Mouse (Mus musculus) frontal cortex, postnatal 14 days (tissue): ENCODE results near the gene Il6st.
"Not testable (repeated sequence)": the region's sequence is repeated elsewhere in the genome, so short reads cannot be mapped to it uniquely, and the experiment has no call there.

ENCODE experiments used
- DNase-seq, 2 experiments: peaks; one replicate each; pipeline ENCODE4 v3.0.0; 2022; ENCODE audit warnings: low spot score in 2 of 2

Il6st gene

GRCm38 (mm10) chr13:112463868-112464625 is at the start of gene Il6st:
Il6st (plus strand) TSS chr13:112464070.
- peak; percentile 88 to 92 for DNase-seq

GRCm38 (mm10) chr13:112415896-112416295 is 48.0 kb upstream of the Il6st start:
- no peak for DNase-seq

GRCm38 (mm10) chr13:112416410-112417162 is 47.3 kb upstream of the Il6st start:
- no peak for DNase-seq

GRCm38 (mm10) chr13:112417163-112417523 is 46.7 kb upstream of the Il6st start:
- DNase-seq = no peak

- no peak for DNase-seq
Measured at GRCm38 (mm10) chr13:112417861-112418423, 45.9 kb upstream of the Il6st start.

GRCm38 (mm10) chr13:112418595-112418994 is 45.3 kb upstream of the Il6st start:
- no peak for DNase-seq

GRCm38 (mm10) chr13:112424212-112424611 is 39.7 kb upstream of the Il6st start:
- DNase-seq = no peak

- DNase-seq = no peak
Measured at GRCm38 (mm10) chr13:112424635-112425034, 39.2 kb upstream of the Il6st start.

GRCm38 (mm10) chr13:112425181-112425654 is 38.7 kb upstream of the Il6st start:
- DNase-seq = no peak

GRCm38 (mm10) chr13:112426265-112427135 is 37.4 kb upstream of the Il6st start:
- DNase-seq = no peak

GRCm38 (mm10) chr13:112427136-112427470 is 36.8 kb upstream of the Il6st start:
- not testable (repeated sequence) for DNase-seq

- no peak for DNase-seq
Measured at GRCm38 (mm10) chr13:112427521-112427920, 36.3 kb upstream of the Il6st start.

GRCm38 (mm10) chr13:112433271-112433670 is 30.6 kb upstream of the Il6st start:
- DNase-seq = no peak

- no peak for DNase-seq
Measured at GRCm38 (mm10) chr13:112435241-112436075, 28.4 kb upstream of the Il6st start.

- no peak for DNase-seq
Measured at GRCm38 (mm10) chr13:112436288-112436687, 27.6 kb upstream of the Il6st start.

GRCm38 (mm10) chr13:112438001-112438868 is 25.6 kb upstream of the Il6st start:
- no peak for DNase-seq

- no peak for DNase-seq
Measured at GRCm38 (mm10) chr13:112439105-112439818, 24.6 kb upstream of the Il6st start.

- peak in 1 of 2 experiments; percentile 45 for DNase-seq
Measured at GRCm38 (mm10) chr13:112439917-112440361, 23.9 kb upstream of the Il6st start.

- no peak for DNase-seq
Measured at GRCm38 (mm10) chr13:112440668-112441067, 23.2 kb upstream of the Il6st start.
